Mouse (Mus musculus) bone marrow, adult 2 months (tissue): ENCODE measurements around the gene Tulp2.

Source experiments
- CTCF ChIP-seq: fragments of 200-500 bp; IDR thresholded peaks from 2 replicates; pipeline ENCODE4 v1.5.1; 2011; ENCODE audit warnings: low read length, control low read depth; ENCODE audit not compliant: control insufficient read depth, insufficient read depth
- POLR2A ChIP-seq: fragments of 200-500 bp; IDR thresholded peaks from 2 replicates; pipeline ENCODE4 v1.6.1; 2011; ENCODE audit warnings: low read depth, mild to moderate bottlenecking, control low read depth, low read length, borderline replicate concordance; ENCODE audit not compliant: control insufficient read depth

DNA sequence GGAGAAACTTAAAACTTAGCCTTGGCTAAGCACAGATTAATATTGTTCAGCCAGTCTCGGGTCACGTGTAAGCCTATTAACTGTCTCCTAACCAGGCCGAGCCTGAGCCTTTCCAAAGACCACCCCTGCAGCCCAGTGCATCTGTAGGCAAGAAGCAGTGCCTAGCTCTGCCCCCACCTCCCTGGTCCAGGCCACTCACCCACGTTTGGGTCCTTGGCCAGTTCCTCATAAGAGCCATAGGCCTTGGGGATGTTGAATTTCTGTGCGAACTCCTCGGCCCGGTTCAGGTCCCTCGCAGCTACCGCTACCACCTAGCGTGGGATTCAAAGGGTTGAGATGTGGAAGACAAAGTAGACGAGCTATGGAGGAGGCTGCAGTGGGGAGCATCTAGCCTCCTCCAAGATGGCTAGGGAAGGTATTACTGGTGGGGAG, 6.2 kb downstream of the Tulp2 start:
- no peak for TF ChIP-seq POLR2A
- no peak for TF ChIP-seq CTCF
